Mouse (Mus musculus): ENCODE data around the gene Pip5k1c. TPM values are rescaled to one million over a fixed set of nuclear protein-coding genes. Genes with fewer than 3 reads are reported as not detected.
A peak's percentile ranks its signal among the peaks of the same experiment; 100 is the strongest.

Pip5k1c gene
- polyA plus RNA-seq, 1 experiment from 2014 or later: 46.2 TPM

DNA sequence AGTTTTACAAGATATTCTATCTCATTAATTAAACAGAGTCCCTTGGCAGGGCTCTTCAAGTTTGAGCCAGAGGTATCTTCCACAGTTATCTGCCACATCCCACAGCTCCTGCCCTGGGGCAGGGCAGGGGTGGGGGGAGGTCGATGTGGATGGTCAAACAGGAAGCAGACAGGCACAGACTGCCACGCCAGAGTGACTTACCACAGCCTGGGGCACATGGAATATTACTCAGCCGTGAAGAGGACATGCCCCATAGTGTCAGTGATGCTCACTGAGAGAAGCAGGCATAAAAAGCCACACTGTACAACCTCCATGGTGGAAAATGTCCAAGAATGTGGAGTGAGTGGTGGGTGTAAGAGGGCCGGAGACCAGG, 52.4 kb downstream of the Pip5k1c start:
- H3K36me3 ChIP-seq (ENCODE audit: control insufficient read depth, insufficient read depth, low read length): no peaks in the 10 kb centered on the region
- no peak overlapping the region for H3K4me3 ChIP-seq (ENCODE audit: low read depth, low read length)
- peaks cover 42% of the 10 kb centered on the region for H3K27me3 ChIP-seq (ENCODE audit: control insufficient read depth, insufficient read depth, low read length)
- peaks cover 32% of the 10 kb centered on the region for H3K4me1 ChIP-seq (ENCODE audit: control insufficient read depth, insufficient read depth, low read length)
- H3K4me2 ChIP-seq: no peak overlapping the region
- H3K27ac ChIP-seq (ENCODE audit: low read depth, low read length): no peak overlapping the region
- no peaks in the 10 kb centered on the region for H3K9me3 ChIP-seq (ENCODE audit: control insufficient read depth, low read length)
- no peak overlapping the region for H3K9ac ChIP-seq (ENCODE audit: low read length)
- 80% methylated on average over 4 of the region's 4 CpGs for WGBS
- no peak for DNase-seq (ENCODE audit: low spot score, missing footprints)
- no peak for ATAC-seq (ENCODE audit: low FRiP score)

DNA sequence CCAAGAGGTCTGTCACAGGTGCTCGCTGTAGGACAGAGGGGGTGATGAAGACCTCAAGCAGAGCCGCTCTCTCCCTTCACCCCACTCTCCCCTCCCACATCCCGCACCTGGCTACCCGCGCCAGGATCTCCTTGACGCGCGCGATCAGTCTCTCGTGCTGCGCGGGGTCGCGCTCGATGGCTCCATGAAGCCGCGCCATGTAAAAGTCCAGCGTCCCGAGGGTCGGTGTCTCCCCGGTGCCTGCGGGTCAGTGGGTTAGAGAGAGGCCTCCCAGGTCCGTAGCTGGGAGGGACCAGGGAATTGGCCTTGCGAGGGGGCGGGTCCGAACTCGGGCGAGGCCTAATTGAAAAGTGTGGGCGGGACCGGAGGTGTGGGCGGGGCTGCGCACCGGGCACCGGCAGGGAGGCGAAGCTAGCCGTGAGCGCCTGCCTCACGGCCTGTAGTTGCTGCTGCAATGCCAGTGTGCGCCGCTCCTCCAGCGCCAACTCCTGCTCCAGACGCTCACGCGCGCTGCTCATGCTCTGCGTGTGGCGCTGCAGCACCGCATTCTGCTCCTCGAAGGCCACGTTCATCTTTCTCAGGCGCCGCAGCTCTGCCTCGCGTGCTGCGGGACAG, 53.8 kb downstream of the Pip5k1c start:
- Histone ChIP-seq H3K36me3 (ENCODE audit: control insufficient read depth, insufficient read depth, low read length) (no peaks in the 10 kb centered on the region), H3K4me3 (ENCODE audit: low read depth, low read length) (no peak overlapping the region), H3K9me3 (ENCODE audit: control insufficient read depth, low read length) (no peaks in the 10 kb centered on the region), H3K27me3 (ENCODE audit: control insufficient read depth, insufficient read depth, low read length) (peaks cover 38% of the 10 kb centered on the region), H3K4me1 (ENCODE audit: control insufficient read depth, insufficient read depth, low read length) (peaks cover 32% of the 10 kb centered on the region), H3K9ac (ENCODE audit: low read length) (no peak overlapping the region), H3K4me2 (peak overlapping the region; percentile 29), H3K27ac (ENCODE audit: low read depth, low read length) (no peak overlapping the region)
- 3% methylated on average over 54 of the region's 55 CpGs for WGBS
- DNase-seq (ENCODE audit: low spot score, missing footprints) (peak; percentile 92), ATAC-seq (ENCODE audit: low FRiP score) (no peak)

- ATAC-seq (ENCODE audit: low FRiP score) (no peak), DNase-seq (ENCODE audit: low spot score, missing footprints) (peak; percentile 87)
- Histone ChIP-seq H3K4me1 (ENCODE audit: control insufficient read depth, insufficient read depth, low read length) (peaks cover 25% of the 10 kb centered on the region), H3K9ac (ENCODE audit: low read length) (peak overlapping the region; percentile 90), H3K4me2 (peak overlapping the region; percentile 92), H3K4me3 (ENCODE audit: low read depth, low read length) (peak overlapping the region; percentile 92), H3K36me3 (ENCODE audit: control insufficient read depth, insufficient read depth, low read length) (no peaks in the 10 kb centered on the region), H3K27ac (ENCODE audit: low read depth, low read length) (no peak overlapping the region), H3K27me3 (ENCODE audit: control insufficient read depth, insufficient read depth, low read length) (peaks cover 14% of the 10 kb centered on the region), H3K9me3 (ENCODE audit: control insufficient read depth, low read length) (no peaks in the 10 kb centered on the region)
- 3% methylated on average over 12 of the region's 12 CpGs for WGBS
These were observed 56.4 kb downstream of the Pip5k1c start for GRCm38 (mm10) chr10:81349146-81349545.

GRCm38 (mm10) chr10:81349961-81350350, 57.2 kb downstream of the Pip5k1c start:
- peak; percentile 49 for ATAC-seq (ENCODE audit: low FRiP score)
- Histone ChIP-seq H3K4me2 (peak overlapping the region; percentile 92), H3K4me3 (ENCODE audit: low read depth, low read length) (peak overlapping the region; percentile 92), H3K36me3 (ENCODE audit: control insufficient read depth, insufficient read depth, low read length) (no peaks in the 10 kb centered on the region), H3K4me1 (ENCODE audit: control insufficient read depth, insufficient read depth, low read length) (peaks cover 25% of the 10 kb centered on the region), H3K9me3 (ENCODE audit: control insufficient read depth, low read length) (no peaks in the 10 kb centered on the region), H3K27me3 (ENCODE audit: control insufficient read depth, insufficient read depth, low read length) (peaks cover 8% of the 10 kb centered on the region), H3K27ac (ENCODE audit: low read depth, low read length) (no peak overlapping the region; the same call in 1 of the 2 replicates), H3K9ac (ENCODE audit: low read length) (peak overlapping the region; percentile 90)
- WGBS: 2% methylated on average over 29 of the region's 29 CpGs
- DNase-seq (ENCODE audit: low spot score, missing footprints): no peak

DNA sequence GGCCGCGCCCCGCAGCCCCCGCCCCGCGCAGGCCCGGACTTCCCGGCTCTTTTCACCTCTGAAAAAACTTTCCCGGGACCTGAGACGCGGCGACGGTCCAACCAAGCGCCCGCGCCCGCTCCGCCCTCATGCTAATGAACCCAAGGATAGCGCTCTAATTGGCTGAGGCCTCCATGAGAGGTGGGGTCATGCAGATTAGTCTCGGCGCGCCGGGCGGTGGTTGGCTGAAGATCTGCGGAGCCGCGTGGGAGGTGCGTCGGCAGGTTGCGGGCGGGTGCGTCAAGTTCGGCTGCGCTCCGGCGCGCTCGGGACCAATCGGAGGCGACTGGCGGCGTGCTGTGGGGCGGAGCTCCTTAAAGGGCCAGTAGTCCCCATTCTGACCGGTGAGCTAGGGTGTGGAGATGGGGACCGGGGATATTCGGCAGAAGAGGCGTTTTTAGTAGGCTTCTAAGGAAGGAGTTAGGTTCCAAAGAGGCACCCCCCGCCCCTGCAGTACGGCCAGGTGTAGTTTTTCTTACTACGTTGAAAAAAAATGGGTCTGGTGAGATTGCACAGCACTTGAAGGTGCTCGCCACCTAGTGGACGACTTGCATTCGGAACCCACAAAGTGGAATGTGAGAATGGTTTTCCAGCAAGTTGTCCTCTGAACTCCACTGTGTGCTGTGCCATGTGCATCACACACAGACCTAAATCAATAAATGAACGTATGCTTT, 57.7 kb downstream of the Pip5k1c start, which contains the start of gene Hmg20b:
Gene Hmg20b, minus strand, starts transcription at position 130 of the 713 bp plus-strand sequence.
- WGBS: under 1% methylated on average over 54 of the region's 54 CpGs
- no peaks in the 10 kb centered on the region for H3K36me3 ChIP-seq (ENCODE audit: control insufficient read depth, insufficient read depth, low read length)
- no peaks in the 10 kb centered on the region for H3K9me3 ChIP-seq (ENCODE audit: control insufficient read depth, low read length)
- peak within 1 kb of the TSS; percentile 92 for H3K4me2 ChIP-seq
- H3K4me1 ChIP-seq (ENCODE audit: control insufficient read depth, insufficient read depth, low read length): peaks cover 25% of the 10 kb centered on the region
- H3K9ac ChIP-seq (ENCODE audit: low read length): peak within 1 kb of the TSS; percentile 90
- H3K27ac ChIP-seq (ENCODE audit: low read depth, low read length): no peak within 1 kb of the TSS; the same call in 1 of the 2 replicates
- H3K27me3 ChIP-seq (ENCODE audit: control insufficient read depth, insufficient read depth, low read length): peaks cover 8% of the 10 kb centered on the region
- DNase-seq (ENCODE audit: low spot score, missing footprints): peak; percentile 99
- H3K4me3 ChIP-seq (ENCODE audit: low read depth, low read length): peak within 1 kb of the TSS; percentile 92
- peak; percentile 95 for ATAC-seq (ENCODE audit: low FRiP score)

- Histone ChIP-seq H3K4me1 (ENCODE audit: control insufficient read depth, insufficient read depth, low read length) (peaks cover 20% of the 10 kb centered on the region), H3K36me3 (ENCODE audit: control insufficient read depth, insufficient read depth, low read length) (no peaks in the 10 kb centered on the region), H3K27me3 (ENCODE audit: control insufficient read depth, insufficient read depth, low read length) (peaks cover 5% of the 10 kb centered on the region; the same call in 1 of the 2 replicates), H3K4me3 (ENCODE audit: low read depth, low read length) (no peak overlapping the region), H3K4me2 (no peak overlapping the region), H3K9me3 (ENCODE audit: control insufficient read depth, low read length) (no peaks in the 10 kb centered on the region), H3K27ac (ENCODE audit: low read depth, low read length) (no peak overlapping the region), H3K9ac (ENCODE audit: low read length) (no peak overlapping the region)
- 27% methylated on average over 9 of the region's 9 CpGs for WGBS
- ATAC-seq (ENCODE audit: low FRiP score) (no peak), DNase-seq (ENCODE audit: low spot score, missing footprints) (peak; percentile 79)
These were observed 59.0 kb downstream of the Pip5k1c start for GRCm38 (mm10) chr10:81351678-81352291.

DNA sequence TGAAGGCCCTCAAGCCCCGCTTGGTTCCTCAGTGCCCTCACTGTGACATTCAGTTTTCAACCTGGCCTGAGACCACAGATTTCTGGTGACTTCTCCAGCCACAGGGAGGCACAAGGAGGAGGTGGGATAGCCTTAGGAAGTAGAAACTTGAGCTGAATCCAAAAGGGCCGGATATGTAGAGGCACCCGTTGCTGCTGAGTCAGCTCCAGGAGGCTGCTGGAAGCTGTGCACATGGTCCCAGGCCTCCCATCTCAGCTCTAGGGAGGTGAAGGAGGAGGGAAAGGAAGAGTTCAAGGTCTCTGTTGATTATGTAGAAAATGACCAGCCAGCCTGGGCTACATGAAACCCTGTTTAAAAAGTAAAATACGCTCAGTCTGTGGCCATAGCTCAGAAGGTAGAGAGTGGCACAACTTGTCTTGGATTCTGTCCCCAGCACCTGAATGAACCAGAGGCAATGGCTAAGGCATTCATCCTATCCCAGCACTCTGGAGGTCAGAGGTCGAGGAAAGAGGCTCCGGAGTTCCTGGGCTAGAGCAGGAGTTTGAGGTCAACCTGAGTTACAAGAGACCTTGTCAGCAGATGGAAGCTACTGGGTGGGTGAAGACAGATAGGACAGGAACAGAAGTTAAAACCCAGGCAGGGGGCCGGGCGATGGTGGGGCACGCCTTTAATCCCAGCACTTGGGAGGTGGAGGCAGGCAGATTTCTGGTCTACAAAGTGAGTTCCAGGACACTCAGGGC, 62.1 kb downstream of the Pip5k1c start:
- no peak overlapping the region for H3K9ac ChIP-seq (ENCODE audit: low read length)
- WGBS: 62% methylated on average over 9 of the region's 9 CpGs
- no peaks in the 10 kb centered on the region for H3K9me3 ChIP-seq (ENCODE audit: control insufficient read depth, low read length)
- no peak for DNase-seq (ENCODE audit: low spot score, missing footprints)
- no peaks in the 10 kb centered on the region for H3K36me3 ChIP-seq (ENCODE audit: control insufficient read depth, insufficient read depth, low read length)
- no peak overlapping the region for H3K4me3 ChIP-seq (ENCODE audit: low read depth, low read length)
- no peak for ATAC-seq (ENCODE audit: low FRiP score)
- H3K4me1 ChIP-seq (ENCODE audit: control insufficient read depth, insufficient read depth, low read length): peaks cover 20% of the 10 kb centered on the region
- H3K27ac ChIP-seq (ENCODE audit: low read depth, low read length): no peak overlapping the region
- no peak overlapping the region for H3K4me2 ChIP-seq
- H3K27me3 ChIP-seq (ENCODE audit: control insufficient read depth, insufficient read depth, low read length): no peaks in the 10 kb centered on the region

- 84% methylated on average over 4 of the region's 4 CpGs for WGBS
- Histone ChIP-seq H3K36me3 (ENCODE audit: control insufficient read depth, insufficient read depth, low read length) (no peaks in the 10 kb centered on the region), H3K27ac (ENCODE audit: low read depth, low read length) (no peak overlapping the region), H3K4me1 (ENCODE audit: control insufficient read depth, insufficient read depth, low read length) (peaks cover 20% of the 10 kb centered on the region), H3K4me2 (no peak overlapping the region), H3K9ac (ENCODE audit: low read length) (no peak overlapping the region), H3K4me3 (ENCODE audit: low read depth, low read length) (no peak overlapping the region), H3K27me3 (ENCODE audit: control insufficient read depth, insufficient read depth, low read length) (no peaks in the 10 kb centered on the region), H3K9me3 (ENCODE audit: control insufficient read depth, low read length) (no peaks in the 10 kb centered on the region)
- ATAC-seq (ENCODE audit: low FRiP score) (no peak), DNase-seq (ENCODE audit: low spot score, missing footprints) (no peak)
These were observed 62.8 kb downstream of the Pip5k1c start for GRCm38 (mm10) chr10:81355533-81355932.
